Mouse (Mus musculus) myocyte (in vitro differentiated cells): ENCODE data around the gene Vav3.

ENCODE experiments used
- E2F4 ChIP-seq: IDR thresholded peaks from one replicate; pipeline ENCODE4 v1.6.1; 2011; ENCODE audit warnings: mild to moderate bottlenecking, control low read depth, moderate library complexity; ENCODE audit not compliant: insufficient read depth
- MAX ChIP-seq: IDR thresholded peaks from one replicate; pipeline ENCODE4 v1.6.1; 2011; ENCODE audit warnings: low read depth, mild to moderate bottlenecking, control low read depth
- MYOG ChIP-seq, 3 experiments: IDR thresholded peaks; one replicate each; pipeline ENCODE4 v1.6.1; 2011; ENCODE audit warnings: control low read depth in 2 of 3, low read depth in 2 of 3, mild to moderate bottlenecking in 2 of 3; ENCODE audit not compliant: insufficient read length in 2 of 3, control insufficient read depth in 1 of 3, insufficient read depth in 1 of 3
- POLR2A ChIP-seq: IDR thresholded peaks from one replicate; pipeline ENCODE4 v1.6.1; 2011; ENCODE audit warnings: low read depth, mild to moderate bottlenecking, control low read depth, moderate library complexity; ENCODE audit not compliant: insufficient read length
- POLR2AphosphoS2 ChIP-seq: IDR thresholded peaks from one replicate; pipeline ENCODE4 v1.6.1; 2011; ENCODE audit warnings: low read depth, control low read depth; ENCODE audit not compliant: insufficient read length
- TCF3 ChIP-seq: IDR thresholded peaks from one replicate; pipeline ENCODE4 v1.6.1; 2011; ENCODE audit warnings: low read depth, control low read depth; ENCODE audit not compliant: insufficient read length
- USF1 ChIP-seq: IDR thresholded peaks from one replicate; pipeline ENCODE4 v1.6.1; 2011; ENCODE audit warnings: low read depth, mild to moderate bottlenecking, control low read depth, moderate library complexity

DNA sequence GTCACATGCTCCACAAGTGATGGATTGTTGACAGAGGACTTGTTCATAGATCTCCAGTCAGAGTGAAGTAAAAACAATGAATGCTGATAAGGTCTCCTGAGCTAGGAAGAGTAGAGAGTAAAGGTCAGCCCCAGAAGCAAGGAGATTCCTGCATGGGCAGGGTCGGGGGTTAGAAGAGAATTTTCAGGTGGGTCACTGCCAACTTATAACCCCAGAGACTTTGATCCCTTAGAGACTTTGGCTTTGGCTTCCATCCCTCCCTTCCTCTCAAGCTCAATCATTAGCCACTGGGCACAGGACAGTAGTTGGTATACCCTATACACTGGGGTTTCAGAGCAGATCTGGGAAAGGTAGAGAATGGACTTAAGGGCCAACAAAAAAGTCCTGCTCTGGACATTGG lies 360.8 kb downstream of the Vav3 start:
- TF ChIP-seq MAX (no peak), POLR2A (no peak), POLR2AphosphoS2 (no peak), USF1 (no peak), TCF3 (no peak), E2F4 (no peak), MYOG (IDR thresholded peaks at IDR 0.05; ENCODE audit: control insufficient read depth in 1 of 3, insufficient read depth in 1 of 3, insufficient read length in 2 of 3, low read depth in 2 of 3) (no peak)
